Mouse (Mus musculus) midbrain, postnatal 0 days (tissue): ENCODE data around the gene BC052040. TPM values are rescaled to one million over a fixed set of nuclear protein-coding genes. Genes with fewer than 3 reads are reported as not detected.

Experiments used
- ATAC-seq: fragments of 200-750 bp; cut with Nextera tagmentation; 2 replicates; pipeline ENCODE4 v1.8.0; 2017; ENCODE audit warnings: moderate number of reproducible peaks, mild to moderate bottlenecking, moderate TSS enrichment, moderate library complexity; ENCODE audit not compliant: low FRiP score
- DNase-seq: peaks from one replicate; pipeline ENCODE4 v3.0.0-alpha.2; 2015; ENCODE audit warnings: low spot score
- H3K27ac ChIP-seq: fragments of 300-500 bp; sonication (generic); 2 replicates; pipeline ENCODE4 v1.5.1; 2014; ENCODE audit warnings: low read depth, mild to moderate bottlenecking, low read length, mixed read lengths
- H3K27me3 ChIP-seq: fragments of 300-500 bp; sonication (generic); 2 replicates; pipeline ENCODE4 v1.6.1; 2014; ENCODE audit warnings: low read length, control low read depth, mixed read lengths; ENCODE audit not compliant: insufficient read depth
- H3K36me3 ChIP-seq: fragments of 300-500 bp; sonication (generic); 2 replicates; pipeline ENCODE4 v1.6.1; 2014; ENCODE audit warnings: low read length, control low read depth, mixed read lengths; ENCODE audit not compliant: insufficient read depth
- H3K4me1 ChIP-seq: fragments of 300-500 bp; sonication (generic); 2 replicates; pipeline ENCODE4 v1.6.1; 2014; ENCODE audit warnings: mild to moderate bottlenecking, control low read depth, antibody characterized with exemption, low read length, mixed read lengths; ENCODE audit not compliant: insufficient read depth
- H3K4me2 ChIP-seq: fragments of 300-500 bp; sonication (generic); 2 replicates; pipeline ENCODE4 v1.6.1; 2014; ENCODE audit warnings: low read depth, mild to moderate bottlenecking, low read length, mixed read lengths; ENCODE audit not compliant: poor library complexity, severe bottlenecking
- H3K4me3 ChIP-seq: fragments of 300-500 bp; sonication (generic); 2 replicates; pipeline ENCODE4 v1.5.1; 2014; ENCODE audit warnings: low read depth, mild to moderate bottlenecking, low read length, moderate library complexity
- H3K9ac ChIP-seq: fragments of 300-500 bp; sonication (generic); replicated peaks from 2 replicates; pipeline ENCODE4 v1.6.1; 2014; ENCODE audit warnings: mild to moderate bottlenecking, low read length, moderate library complexity, mixed read lengths; ENCODE audit not compliant: poor library complexity, severe bottlenecking
- H3K9me3 ChIP-seq: fragments of 300-500 bp; sonication (generic); 2 replicates; pipeline ENCODE4 v1.6.1; 2016; ENCODE audit warnings: low read length, control low read depth
- CTCF ChIP-seq: IDR thresholded peaks from 2 replicates; pipeline ENCODE4 v1.5.1; 2016; ENCODE audit warnings: antibody characterized with exemption, mild to moderate bottlenecking
- WGBS: fragments of 180-500 bp; shearing (Covaris S2); extraction: QIAGEN DNeasy Blood & Tissue Kit; methylation state at CpG from one replicate; pipeline ENCODE4 v1.1.7; 2014; 5-methylcytosine and 5-hydroxymethylcytosine counted together
- polyA plus RNA-seq: library from polyadenylated mRNA; unstranded; fragments of >200 nt; fragmentation: Nextera tagmentation; extraction: Ambion mirVana; gene quantifications from 2 replicates; pipeline ENCODE4 v1.2.1, GENCODE M21; 2015
- total RNA-seq: library from RNA; depleted of rRNA; stranded (reverse); fragments of >200 nt; gene quantifications from 2 replicates; pipeline ENCODE4 v1.2.3, GENCODE M21; 2014

BC052040 gene
- total and polyA plus RNA-seq, 2 experiments from 2014 or later = 16.1 to 17.3 TPM

GRCm38 (mm10) chr2:115631031-115631434 is 49.5 kb downstream of the BC052040 start:
- Histone ChIP-seq H3K4me3 (no peak overlapping the region), H3K27me3 (no peaks in the 10 kb centered on the region), H3K27ac (no peak overlapping the region), H3K36me3 (no peaks in the 10 kb centered on the region), H3K9me3 (no peaks in the 10 kb centered on the region), H3K4me1 (no peaks in the 10 kb centered on the region), H3K4me2 (no peak overlapping the region), H3K9ac (no peak overlapping the region)
- WGBS = 69% methylated on average over 5 of the region's 5 CpGs
- ATAC-seq (no peak), DNase-seq (peak; percentile 64)
- TF ChIP-seq CTCF = no peak

- Histone ChIP-seq H3K27me3 (no peaks in the 10 kb centered on the region), H3K4me3 (no peak overlapping the region), H3K9ac (no peak overlapping the region), H3K36me3 (no peaks in the 10 kb centered on the region), H3K4me1 (no peaks in the 10 kb centered on the region), H3K4me2 (no peak overlapping the region), H3K9me3 (no peaks in the 10 kb centered on the region), H3K27ac (no peak overlapping the region)
- ATAC-seq = no peak
- peak; percentile 23; the same call in 1 of the 2 replicates for TF ChIP-seq CTCF
- no peak for DNase-seq
- 97% methylated on average over 4 of the region's 4 CpGs for WGBS
These were observed 50.3 kb downstream of the BC052040 start for GRCm38 (mm10) chr2:115631826-115632225.

- Histone ChIP-seq H3K9ac (no peak overlapping the region), H3K4me2 (no peak overlapping the region), H3K27me3 (no peaks in the 10 kb centered on the region), H3K36me3 (no peaks in the 10 kb centered on the region), H3K9me3 (no peaks in the 10 kb centered on the region), H3K27ac (no peak overlapping the region), H3K4me1 (no peaks in the 10 kb centered on the region), H3K4me3 (no peak overlapping the region)
- DNase-seq (no peak), ATAC-seq (no peak)
- TF ChIP-seq CTCF = no peak
- WGBS = 93% methylated on average over 2 of the region's 2 CpGs
These were observed 68.7 kb downstream of the BC052040 start for GRCm38 (mm10) chr2:115650203-115650602.

GRCm38 (mm10) chr2:115659712-115660111 is 78.2 kb downstream of the BC052040 start:
- Histone ChIP-seq H3K9me3 (no peaks in the 10 kb centered on the region), H3K9ac (no peak overlapping the region), H3K4me3 (no peak overlapping the region), H3K36me3 (no peaks in the 10 kb centered on the region; the same call in 1 of the 2 replicates), H3K27me3 (no peaks in the 10 kb centered on the region), H3K27ac (no peak overlapping the region), H3K4me1 (no peaks in the 10 kb centered on the region), H3K4me2 (no peak overlapping the region)
- TF ChIP-seq CTCF = no peak
- ATAC-seq (no peak), DNase-seq (no peak)
- 80% methylated on average over 8 of the region's 8 CpGs for WGBS

GRCm38 (mm10) chr2:115660213-115661120 is 79.0 kb downstream of the BC052040 start:
- Histone ChIP-seq H3K36me3 (no peaks in the 10 kb centered on the region; the same call in 1 of the 2 replicates), H3K4me2 (no peak overlapping the region), H3K27ac (no peak overlapping the region), H3K9me3 (no peaks in the 10 kb centered on the region), H3K9ac (no peak overlapping the region), H3K4me1 (no peaks in the 10 kb centered on the region), H3K27me3 (no peaks in the 10 kb centered on the region), H3K4me3 (no peak overlapping the region)
- DNase-seq = no peak
- ATAC-seq = no peak
- TF ChIP-seq CTCF = no peak
- 89% methylated on average over 6 of the region's 6 CpGs for WGBS

GRCm38 (mm10) chr2:115667516-115667915 is 86.0 kb downstream of the BC052040 start:
- Histone ChIP-seq H3K36me3 (no peaks in the 10 kb centered on the region; the same call in 1 of the 2 replicates), H3K4me1 (no peaks in the 10 kb centered on the region), H3K27ac (no peak overlapping the region), H3K4me2 (no peak overlapping the region), H3K4me3 (no peak overlapping the region), H3K27me3 (no peaks in the 10 kb centered on the region), H3K9ac (no peak overlapping the region), H3K9me3 (no peaks in the 10 kb centered on the region)
- no peak for TF ChIP-seq CTCF
- DNase-seq = no peak
- no peak for ATAC-seq
- whole genome bisulfite sequencing = 89% methylated on average over 2 of the region's 2 CpGs
